Mouse (Mus musculus) cerebellum, adult 2 months (tissue): ENCODE data around the gene Psmb3. TPM values are rescaled to one million over a fixed set of nuclear protein-coding genes. Genes with fewer than 3 reads are reported as not detected.
"Not testable (repeated sequence)": the region's sequence is repeated elsewhere in the genome, so short reads cannot be mapped to it uniquely, and the experiment has no call there.

Experiments used
- DNase-seq, 2 experiments: peaks; one replicate each; pipeline ENCODE4 v3.0.0; 2021
- H3K27ac ChIP-seq: fragments of 200-500 bp; 2 replicates; pipeline ENCODE4 v1.5.1; 2012; ENCODE audit warnings: low read length, control low read depth, inconsistent platforms; ENCODE audit not compliant: insufficient read depth
- H3K27me3 ChIP-seq: fragments of 200-500 bp; 2 replicates; pipeline ENCODE4 v1.6.1; 2012; ENCODE audit warnings: inconsistent platforms, mild to moderate bottlenecking, low read length, moderate library complexity; ENCODE audit not compliant: control insufficient read depth, insufficient read depth
- H3K4me1 ChIP-seq: fragments of 200-500 bp; 2 replicates; pipeline ENCODE4 v1.6.1; 2011; ENCODE audit warnings: low read length; ENCODE audit not compliant: control insufficient read depth, insufficient read depth
- H3K4me3 ChIP-seq: fragments of 200-500 bp; replicated peaks from 2 replicates; pipeline ENCODE3; 2011; ENCODE audit warnings: mild to moderate bottlenecking, low read depth, low read length, control low read depth; ENCODE audit not compliant: insufficient read depth
- CTCF ChIP-seq: fragments of 200-500 bp; IDR thresholded peaks from 2 replicates; pipeline ENCODE4 v1.5.1; 2011; ENCODE audit warnings: low read depth, mild to moderate bottlenecking, control low read depth, low read length, moderate library complexity, borderline replicate concordance; ENCODE audit not compliant: insufficient read depth
- POLR2A ChIP-seq: fragments of 200-500 bp; IDR thresholded peaks from 2 replicates; pipeline ENCODE4 v1.6.1; 2011; ENCODE audit warnings: low read length, control low read depth, borderline replicate concordance; ENCODE audit not compliant: insufficient read depth
- WGBS: fragments of 180-500 bp; shearing (Covaris S2); methylation state at CpG from one replicate; pipeline ENCODE4 v1.1.7; 2018; 5-methylcytosine and 5-hydroxymethylcytosine counted together
- polyA plus RNA-seq: library from polyadenylated mRNA; depleted of rRNA; stranded (reverse); fragments of >200 nt; gene quantifications from 2 replicates; pipeline ENCODE4 v1.2.3, GENCODE M21; 2012; rRNA removed

Gene Psmb3
- 291 and 295 TPM in 2 replicates for polyA plus RNA-seq

DNA sequence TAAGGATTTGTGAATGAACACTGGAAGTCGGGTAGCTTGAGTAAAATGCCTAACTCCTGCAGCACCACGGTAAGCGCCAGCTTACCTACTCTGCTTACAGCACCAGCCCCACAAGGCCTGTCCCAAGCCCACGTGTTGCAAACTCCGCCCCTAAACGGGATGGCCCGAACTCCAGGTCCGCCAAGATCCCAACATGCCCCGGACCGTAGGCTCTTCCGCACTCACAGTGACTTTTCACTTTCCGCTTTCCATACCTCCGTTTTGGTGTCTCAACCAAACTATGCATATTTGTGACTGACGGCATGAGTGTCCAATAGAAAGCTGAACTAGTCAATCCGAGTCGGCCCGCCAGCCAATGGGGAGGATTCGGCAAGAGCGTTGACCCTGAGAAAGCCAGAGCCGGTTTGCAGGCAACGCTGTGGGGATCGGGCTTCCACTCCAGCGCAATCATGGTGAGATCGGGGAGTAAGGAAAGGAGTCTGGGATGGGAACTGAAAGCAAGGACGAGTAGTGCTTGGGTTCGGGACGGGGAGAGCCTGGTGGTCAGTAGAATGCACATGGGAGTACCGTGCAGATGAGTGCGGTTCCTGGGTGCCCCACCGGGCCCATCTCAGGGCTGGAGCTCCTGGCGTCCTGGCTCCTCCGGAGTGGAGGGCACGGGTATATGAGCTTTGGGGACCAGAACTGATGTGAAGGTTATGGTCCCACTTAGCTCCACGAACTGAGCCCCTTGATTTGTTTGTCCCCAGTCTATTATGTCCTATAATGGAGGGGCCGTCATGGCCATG, at the start of gene Psmb3:
Gene Psmb3, plus strand, starts transcription at position 361 of the 788 bp plus-strand sequence.
- Histone ChIP-seq H3K4me1 (peaks cover 3% of the 10 kb centered on the region), H3K27me3 (no peaks in the 10 kb centered on the region), H3K4me3 (peak within 1 kb of the TSS; percentile 98), H3K27ac (peak within 1 kb of the TSS; percentile 53)
- under 1% methylated on average over 35 of the region's 35 CpGs for WGBS
- peak; percentile 99 to 100 for DNase-seq
- TF ChIP-seq CTCF (no peak), POLR2A (peak; percentile 68; the same call in 1 of the 2 replicates)

DNA sequence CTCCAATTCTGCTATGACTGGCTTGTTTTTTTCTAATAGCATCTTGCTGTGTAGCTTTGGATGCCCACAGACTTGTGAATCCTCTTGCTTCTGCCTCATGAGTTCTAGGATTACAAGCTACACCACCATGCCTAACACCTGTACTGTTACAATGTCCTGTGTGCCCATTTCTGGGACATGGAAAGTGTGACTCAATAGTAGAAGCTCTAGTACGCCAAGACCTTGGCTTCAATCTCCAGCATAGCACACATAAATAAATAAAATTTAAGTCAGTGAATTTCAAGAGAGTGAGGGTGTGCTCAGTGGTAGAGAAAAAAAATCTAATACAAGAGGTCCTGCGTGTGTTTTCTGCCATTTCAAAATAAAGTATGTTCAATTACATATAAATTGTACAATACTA, 49.0 kb upstream of the Psmb3 start:
- Histone ChIP-seq H3K4me1 (peaks cover 21% of the 10 kb centered on the region), H3K4me3 (no peak overlapping the region), H3K27me3 (no peaks in the 10 kb centered on the region), H3K27ac (no peak overlapping the region)
- TF ChIP-seq POLR2A (no peak), CTCF (no peak)
- 90% methylated on average over 2 of the region's 2 CpGs for WGBS
- DNase-seq: no peak

DNA sequence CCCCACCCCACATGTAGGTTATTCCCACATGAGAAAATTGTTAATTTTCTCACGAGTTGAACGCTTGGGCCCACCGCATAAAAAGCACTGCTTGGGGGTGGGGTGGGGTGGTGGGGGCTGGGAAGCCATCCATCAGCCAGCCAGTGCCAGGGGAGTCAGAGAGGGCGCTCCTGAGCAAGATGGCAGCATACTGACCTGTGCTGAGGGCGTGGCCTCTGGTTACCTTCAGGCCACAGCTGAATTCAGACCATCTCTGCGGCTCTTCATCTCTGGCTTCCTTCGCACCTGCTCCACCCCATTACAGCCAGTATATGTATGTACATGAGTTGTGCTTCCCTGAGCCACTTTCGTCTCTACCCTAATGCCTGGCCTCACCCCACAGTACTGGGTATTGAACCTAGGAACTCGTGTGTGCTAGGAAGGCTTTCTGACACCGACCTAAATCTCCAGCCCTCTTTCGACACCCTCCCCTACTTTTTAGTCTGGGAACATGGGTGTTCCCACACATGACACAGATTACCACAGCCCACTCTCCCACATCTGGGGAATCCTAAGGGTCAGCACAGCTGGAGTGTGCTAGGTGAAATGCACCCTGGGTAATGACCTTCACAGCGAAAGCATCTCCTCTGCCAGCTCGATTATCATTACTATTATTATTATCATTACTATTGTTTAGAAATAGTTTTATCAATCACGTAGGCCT, 46.8 kb upstream of the Psmb3 start:
- no peak for TF ChIP-seq CTCF
- TF ChIP-seq POLR2A: no peak
- H3K4me3 ChIP-seq: no peak overlapping the region
- H3K4me1 ChIP-seq: peaks cover 12% of the 10 kb centered on the region; the same call in 1 of the 2 replicates
- no peaks in the 10 kb centered on the region for H3K27me3 ChIP-seq
- DNase-seq: no peak
- H3K27ac ChIP-seq: no peak overlapping the region
- WGBS: 81% methylated on average over 14 of the region's 14 CpGs

DNA sequence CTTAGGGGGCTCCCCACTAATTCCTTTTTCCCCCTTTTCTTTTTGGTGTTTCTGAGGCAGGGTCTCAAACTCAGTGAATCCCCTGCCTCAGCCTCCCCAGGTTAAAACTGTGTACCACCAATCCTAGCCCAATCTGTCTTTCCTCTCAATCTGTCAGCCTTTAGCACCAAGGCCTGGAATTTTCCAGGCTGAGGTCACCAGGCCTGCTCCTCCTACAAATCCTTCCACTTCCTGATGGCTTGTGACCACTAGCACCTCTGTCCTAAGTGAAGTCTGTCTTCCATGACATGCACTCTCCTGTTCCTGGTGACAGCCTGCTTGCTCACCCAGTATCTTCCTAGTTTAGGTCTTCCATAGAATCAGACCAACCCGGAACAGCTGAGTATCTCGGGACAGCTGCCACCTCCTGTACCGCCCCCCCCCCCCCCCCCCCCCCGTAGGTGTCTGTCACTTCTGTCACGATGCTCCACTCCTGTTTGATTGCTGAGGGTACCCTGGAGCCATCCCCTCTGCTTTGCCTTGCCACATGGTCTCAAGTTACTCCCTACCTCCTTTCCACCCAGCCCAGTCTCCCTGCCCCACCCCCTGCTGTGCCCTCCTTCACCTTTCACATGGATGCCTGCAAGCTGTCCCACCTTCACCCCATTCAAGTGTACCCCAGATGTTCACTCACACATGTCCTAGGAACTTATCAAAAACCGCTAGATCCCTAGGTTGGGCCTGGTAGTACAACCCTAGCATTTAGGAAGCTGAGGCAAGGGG, 45.8 kb upstream of the Psmb3 start:
- no peaks in the 10 kb centered on the region for H3K27me3 ChIP-seq
- 40% methylated on average over 5 of the region's 6 CpGs for WGBS

DNA sequence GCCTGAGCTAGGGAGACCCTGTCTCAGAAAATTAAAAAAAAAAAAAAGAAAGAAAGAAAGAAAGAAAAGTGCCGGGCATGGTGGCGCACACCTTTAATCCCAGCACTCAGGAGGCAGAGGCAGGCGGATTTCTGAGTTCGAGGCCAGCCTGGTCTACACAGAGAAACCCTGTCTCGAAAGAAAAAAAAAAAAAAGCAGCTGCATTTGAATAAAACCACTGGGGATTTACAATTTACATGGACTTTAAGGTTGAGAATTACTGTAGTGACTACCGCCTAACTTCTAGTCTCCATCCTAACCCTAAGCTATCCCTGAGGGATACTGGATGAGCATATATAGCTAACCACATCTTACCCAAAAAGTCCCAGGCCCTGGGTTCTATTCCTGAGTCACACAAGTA, 45.2 kb upstream of the Psmb3 start:
- not testable (repeated sequence) for H3K27ac ChIP-seq, DNase-seq, H3K27me3 ChIP-seq, H3K4me3 ChIP-seq
- 85% methylated on average over 6 of the region's 6 CpGs for WGBS
- peaks cover 15% of the 10 kb centered on the region for H3K4me1 ChIP-seq

More for the DNA sequence above, 45.8 kb upstream of the Psmb3 start:
- peaks cover 15% of the 10 kb centered on the region for H3K4me1 ChIP-seq
- no peak overlapping the region for H3K27ac ChIP-seq
- no peak for TF ChIP-seq CTCF
- no peak for TF ChIP-seq POLR2A
- no peak for DNase-seq
- no peak overlapping the region for H3K4me3 ChIP-seq

DNA sequence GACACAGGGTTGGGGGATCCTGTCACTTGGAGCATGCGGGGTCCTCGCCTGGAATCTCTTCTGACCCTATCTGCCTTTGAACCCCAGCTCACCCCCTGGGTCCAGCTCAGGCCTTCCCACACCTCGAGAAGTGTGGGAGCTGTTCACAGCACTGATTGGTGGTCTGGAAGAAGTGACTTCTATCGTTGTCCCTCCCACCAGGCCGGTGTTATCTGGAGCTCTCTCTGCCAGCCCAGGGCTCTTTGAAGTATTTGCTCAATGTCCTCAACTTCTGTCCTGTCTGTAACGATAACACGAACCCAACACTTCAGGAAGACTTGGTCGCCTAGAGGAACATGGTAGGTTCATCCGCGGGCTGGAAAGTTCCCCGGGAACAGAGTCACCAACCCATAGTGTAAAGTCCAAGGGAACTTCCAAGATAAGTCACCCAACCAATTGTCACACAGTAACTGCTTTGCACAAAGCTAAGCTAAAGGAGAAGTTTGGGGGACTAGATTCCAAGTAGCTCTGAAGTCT, 44.4 kb upstream of the Psmb3 start:
- no peak for DNase-seq
- peaks cover 15% of the 10 kb centered on the region for H3K4me1 ChIP-seq
- WGBS: 72% methylated on average over 11 of the region's 11 CpGs
- no peak for TF ChIP-seq POLR2A
- no peak for TF ChIP-seq CTCF
- H3K27me3 ChIP-seq: no peaks in the 10 kb centered on the region
- H3K27ac ChIP-seq: no peak overlapping the region
- H3K4me3 ChIP-seq: peak overlapping the region; percentile 71

DNA sequence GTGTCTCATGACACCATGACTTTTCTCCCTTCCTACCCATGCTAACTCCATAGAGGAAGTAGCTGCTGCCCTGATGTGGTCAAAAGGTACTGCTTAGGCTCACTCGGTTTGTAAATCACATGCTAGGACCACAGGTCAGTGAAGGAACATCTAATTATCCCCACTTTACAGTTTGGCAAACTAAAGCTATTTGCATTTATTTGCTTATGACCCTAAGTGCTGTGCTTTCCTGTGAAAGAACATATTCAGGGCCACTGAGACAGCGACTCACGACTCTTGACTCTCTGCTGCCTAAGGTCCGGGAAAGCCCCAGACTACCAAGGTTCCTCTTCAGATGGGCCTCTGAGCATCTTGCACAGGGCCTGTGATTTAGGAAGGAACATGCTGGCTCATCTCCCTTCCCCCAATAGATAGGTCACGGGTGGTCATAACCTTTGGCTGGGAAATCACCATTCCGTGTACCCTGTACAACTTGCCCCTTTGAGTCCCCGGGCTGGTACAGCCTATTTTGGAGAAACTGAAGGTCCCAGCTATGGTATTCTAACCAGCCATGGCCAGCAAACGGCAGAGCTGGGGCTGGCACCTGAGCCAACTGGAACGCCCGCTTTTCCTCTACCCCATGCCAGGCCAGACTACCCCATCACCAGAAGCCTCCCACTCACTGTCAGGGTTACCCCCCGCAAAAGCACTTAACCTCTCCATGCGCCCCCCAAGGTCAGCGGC, 43.8 kb upstream of the Psmb3 start:
- WGBS: 4% methylated on average over 13 of the region's 13 CpGs
- no peak for TF ChIP-seq CTCF
- no peak for TF ChIP-seq POLR2A

More for the DNA sequence above, 43.8 kb upstream of the Psmb3 start:
- Histone ChIP-seq H3K27me3 (no peaks in the 10 kb centered on the region), H3K27ac (peak overlapping the region; percentile 71), H3K4me3 (peak overlapping the region; percentile 71), H3K4me1 (peaks cover 15% of the 10 kb centered on the region)
- no peak for DNase-seq
